Mouse (Mus musculus) CH12.LX (cell line): Measurements from ENCODE around the gene Tomm22.

ENCODE experiments used
- CTCF ChIP-seq, 2 experiments: IDR thresholded peaks in 1 of 2; conservative IDR thresholded peaks in 1 of 2; 2 replicates each; pipeline ENCODE4 v1.5.1; 2011 to 2012; ENCODE audit warnings: low read depth in 2 of 2, low read length in 2 of 2, improper control_type of control experiment in 1 of 2, inconsistent platforms in 1 of 2, mild to moderate bottlenecking in 1 of 2, moderate library complexity in 1 of 2
- TCF12 ChIP-seq: IDR thresholded peaks from 2 replicates; pipeline ENCODE4 v1.6.1; 2014; ENCODE audit warnings: low read depth, mild to moderate bottlenecking, inconsistent platforms, low read length, improper control_type of control experiment

DNA sequence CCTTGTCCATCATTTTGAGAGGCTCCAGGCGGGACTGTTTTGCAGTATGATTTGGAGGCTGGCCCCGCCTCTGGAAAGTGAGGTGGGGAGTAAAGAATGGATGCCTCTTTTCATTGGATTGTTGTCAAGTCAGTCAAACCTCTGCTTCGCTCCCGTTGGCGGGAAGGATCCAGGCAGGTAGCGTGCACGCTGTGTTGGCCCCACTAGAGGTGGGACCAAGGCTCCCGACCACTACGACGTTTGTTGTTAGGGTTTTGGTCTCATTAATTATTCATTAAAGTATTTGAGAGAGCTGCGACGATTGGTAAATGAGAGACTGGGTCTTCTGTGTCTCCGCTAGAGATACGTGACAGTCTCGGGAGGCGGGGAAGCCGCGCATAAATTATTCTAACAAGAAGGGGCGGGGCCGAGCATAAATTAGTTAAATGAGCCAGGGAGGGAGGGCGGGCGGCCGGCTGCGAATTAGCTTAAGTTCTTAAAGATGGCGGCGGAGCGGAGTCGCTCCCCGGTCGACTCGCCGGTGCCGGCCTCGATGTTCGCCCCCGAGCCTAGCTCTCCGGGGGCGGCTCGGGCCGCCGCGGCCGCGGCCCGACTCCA is 19.9 kb downstream of the Tomm22 start, which contains the start of gene Gtpbp1:
- peak; percentile 59 for TF ChIP-seq TCF12
- no peak for TF ChIP-seq CTCF (conservative IDR thresholded peaks at IDR 0.05 in 1 of 2, IDR thresholded peaks at IDR 0.05 in 1 of 2; ENCODE audit: low read depth in 2 of 2, low read length in 2 of 2)
